Mouse (Mus musculus): ENCODE measurements around the gene Ski.

DNA sequence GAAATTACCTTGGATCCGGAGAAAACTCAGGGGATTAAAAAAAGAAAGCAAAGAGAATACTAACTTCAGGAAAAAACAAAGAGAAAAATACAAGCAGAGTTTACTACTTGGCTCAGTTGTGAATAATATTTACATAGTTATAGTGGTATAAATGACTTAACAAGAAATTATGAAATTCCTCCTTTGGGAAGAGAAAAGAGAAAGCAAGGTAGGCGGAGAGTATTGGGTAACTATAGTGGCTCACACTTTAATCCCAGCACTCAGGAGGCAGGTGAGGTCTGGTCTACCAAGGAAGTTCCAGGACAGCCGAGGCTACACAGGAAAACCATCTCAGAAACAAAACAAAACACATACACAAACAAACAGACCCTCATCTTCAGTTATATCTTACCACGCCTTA lies 5.6 kb upstream of the Ski start:
- TF ChIP-seq GATA1 (IDR thresholded peaks at IDR 0.05; ENCODE audit: low read length) (no peak), TAL1 (IDR thresholded peaks at IDR 0.05; ENCODE audit: low read length) (no peak)

Data from erythroblast, embryonic 14.5 days (primary cell).